Mouse (Mus musculus) embryonic facial prominence, embryonic 15.5 days (tissue): ENCODE measurements around the gene Ccnl2. TPM values are rescaled to one million over a fixed set of nuclear protein-coding genes. Genes with fewer than 3 reads are reported as not detected.
A peak's percentile ranks its signal among the peaks of the same experiment; 100 is the strongest.

ENCODE experiments used
- ATAC-seq: fragments of 200-750 bp; cut with Nextera tagmentation; 2 replicates; pipeline ENCODE4 v1.8.0; 2017; ENCODE audit warnings: low read depth, moderate TSS enrichment; ENCODE audit not compliant: insufficient number of reproducible peaks, low FRiP score, low TSS enrichment
- H3K27ac ChIP-seq: fragments of 300-500 bp; sonication (generic); replicated peaks from 2 replicates; pipeline ENCODE4 v1.5.1; 2015; ENCODE audit warnings: mild to moderate bottlenecking, inconsistent platforms
- H3K27me3 ChIP-seq: fragments of 300-500 bp; sonication (generic); 2 replicates; pipeline ENCODE4 v1.6.1; 2015; ENCODE audit warnings: inconsistent platforms
- H3K36me3 ChIP-seq: fragments of 300-500 bp; sonication (generic); 2 replicates; pipeline ENCODE4 v1.6.1; 2015; ENCODE audit warnings: mild to moderate bottlenecking, inconsistent platforms
- H3K4me1 ChIP-seq: fragments of 300-500 bp; sonication (generic); 2 replicates; pipeline ENCODE4 v1.6.1; 2015; ENCODE audit warnings: inconsistent platforms
- H3K4me2 ChIP-seq: fragments of 300-500 bp; sonication (generic); replicated peaks from 2 replicates; pipeline ENCODE4 v1.6.1; 2015; ENCODE audit warnings: mild to moderate bottlenecking, inconsistent platforms
- H3K4me3 ChIP-seq: fragments of 300-500 bp; sonication (generic); replicated peaks from 2 replicates; pipeline ENCODE4 v1.5.1; 2015; ENCODE audit warnings: mild to moderate bottlenecking, inconsistent platforms
- H3K9ac ChIP-seq: fragments of 300-500 bp; sonication (generic); 2 replicates; pipeline ENCODE4 v1.6.1; 2015; ENCODE audit warnings: inconsistent platforms
- H3K9me3 ChIP-seq: fragments of 300-500 bp; sonication (generic); replicated peaks from 2 replicates; pipeline ENCODE4 v1.6.1; 2016; ENCODE audit warnings: inconsistent platforms
- WGBS: fragments of 180-500 bp; shearing (Covaris S2); methylation state at CpG from one replicate; pipeline ENCODE4 v1.1.7; 2015; 5-methylcytosine and 5-hydroxymethylcytosine counted together
- polyA plus RNA-seq: library from polyadenylated mRNA; unstranded; fragments of >200 nt; fragmentation: Nextera tagmentation; extraction: Ambion mirVana; gene quantifications from 2 replicates; pipeline ENCODE4 v1.2.1, GENCODE M21; 2015

Gene Ccnl2
- polyA plus RNA-seq, 1 experiment from 2014 or later = 206 TPM

- H3K36me3 ChIP-seq = peaks cover 29% of the 10 kb centered on the region
- no peak for ATAC-seq
- H3K27ac ChIP-seq = no peak overlapping the region
- H3K27me3 ChIP-seq = no peaks in the 10 kb centered on the region
- no peak overlapping the region for H3K9ac ChIP-seq
- no peaks in the 10 kb centered on the region for H3K9me3 ChIP-seq
- 88% methylated on average over 3 of the region's 3 CpGs for WGBS
- peaks cover 32% of the 10 kb centered on the region for H3K4me1 ChIP-seq
- H3K4me3 ChIP-seq = no peak overlapping the region
- H3K4me2 ChIP-seq = no peak overlapping the region
Observed at GRCm38 (mm10) chr4:155851368-155851767, 39.1 kb downstream of the Ccnl2 start.

GRCm38 (mm10) chr4:155851951-155852411 lies 39.7 kb downstream of the Ccnl2 start:
- no peak overlapping the region for H3K4me2 ChIP-seq
- peaks cover 33% of the 10 kb centered on the region for H3K36me3 ChIP-seq
- no peak overlapping the region for H3K9ac ChIP-seq
- H3K4me3 ChIP-seq = no peak overlapping the region
- no peaks in the 10 kb centered on the region for H3K27me3 ChIP-seq
- 57% methylated on average over 2 of the region's 2 CpGs for WGBS
- H3K9me3 ChIP-seq = no peaks in the 10 kb centered on the region
- H3K27ac ChIP-seq = no peak overlapping the region
- ATAC-seq = no peak
- peaks cover 26% of the 10 kb centered on the region for H3K4me1 ChIP-seq

- H3K4me2 ChIP-seq = no peak overlapping the region
- H3K9ac ChIP-seq = no peak overlapping the region
- ATAC-seq = no peak
- H3K9me3 ChIP-seq = no peaks in the 10 kb centered on the region
- H3K4me3 ChIP-seq = no peak overlapping the region
- peaks cover 48% of the 10 kb centered on the region for H3K36me3 ChIP-seq
- H3K27me3 ChIP-seq = no peaks in the 10 kb centered on the region
- H3K27ac ChIP-seq = no peak overlapping the region
- 91% methylated on average over 9 of the region's 9 CpGs for WGBS
- H3K4me1 ChIP-seq = peaks cover 19% of the 10 kb centered on the region
Observed at GRCm38 (mm10) chr4:155853421-155853820, 41.1 kb downstream of the Ccnl2 start.

- no peak overlapping the region for H3K27ac ChIP-seq
- no peak overlapping the region for H3K9ac ChIP-seq
- H3K36me3 ChIP-seq = peaks cover 55% of the 10 kb centered on the region
- H3K27me3 ChIP-seq = no peaks in the 10 kb centered on the region
- no peak overlapping the region for H3K4me2 ChIP-seq
- WGBS = 94% methylated on average over 12 of the region's 12 CpGs
- peaks cover 5% of the 10 kb centered on the region; the same call in 1 of the 2 replicates for H3K4me1 ChIP-seq
- H3K4me3 ChIP-seq = no peak overlapping the region
- H3K9me3 ChIP-seq = no peaks in the 10 kb centered on the region
- ATAC-seq = no peak
Observed at GRCm38 (mm10) chr4:155854991-155855390, 42.7 kb downstream of the Ccnl2 start.

- Histone ChIP-seq H3K9ac (no peak overlapping the region), H3K36me3 (peaks cover 66% of the 10 kb centered on the region), H3K27ac (no peak overlapping the region), H3K4me3 (no peak overlapping the region), H3K4me2 (no peak overlapping the region), H3K9me3 (no peaks in the 10 kb centered on the region), H3K27me3 (no peaks in the 10 kb centered on the region), H3K4me1 (peaks cover 5% of the 10 kb centered on the region; the same call in 1 of the 2 replicates)
- ATAC-seq = no peak
- 91% methylated on average over 12 of the region's 12 CpGs for WGBS
Observed at GRCm38 (mm10) chr4:155856071-155856470, 43.8 kb downstream of the Ccnl2 start.

GRCm38 (mm10) chr4:155856881-155857280 lies 44.6 kb downstream of the Ccnl2 start:
- H3K27ac ChIP-seq = no peak overlapping the region
- H3K4me1 ChIP-seq = peaks cover under 1% of the 10 kb centered on the region; the same call in 1 of the 2 replicates
- H3K27me3 ChIP-seq = no peaks in the 10 kb centered on the region
- no peak overlapping the region for H3K4me3 ChIP-seq
- no peak overlapping the region for H3K9ac ChIP-seq
- no peaks in the 10 kb centered on the region for H3K9me3 ChIP-seq
- no peak for ATAC-seq
- WGBS = 89% methylated on average over 3 of the region's 3 CpGs
- H3K4me2 ChIP-seq = no peak overlapping the region
- peaks cover 69% of the 10 kb centered on the region for H3K36me3 ChIP-seq

- no peak overlapping the region for H3K9ac ChIP-seq
- no peak overlapping the region for H3K4me2 ChIP-seq
- H3K4me3 ChIP-seq = no peak overlapping the region
- no peaks in the 10 kb centered on the region for H3K27me3 ChIP-seq
- no peak overlapping the region for H3K27ac ChIP-seq
- ATAC-seq = no peak
- H3K36me3 ChIP-seq = peaks cover 61% of the 10 kb centered on the region
- no peaks in the 10 kb centered on the region for H3K4me1 ChIP-seq
- 17% methylated on average over 13 of the region's 13 CpGs for WGBS
- H3K9me3 ChIP-seq = no peaks in the 10 kb centered on the region
Observed at GRCm38 (mm10) chr4:155859318-155859717, 47.0 kb downstream of the Ccnl2 start.

- no peak overlapping the region for H3K9ac ChIP-seq
Observed at GRCm38 (mm10) chr4:155861787-155862186, 49.5 kb downstream of the Ccnl2 start.

GRCm38 (mm10) chr4:155863001-155863400 lies 50.7 kb downstream of the Ccnl2 start, which contains the start of gene Tas1r3:
Gene Tas1r3, minus strand, starts transcription at chr4:155863362.
- no peak within 1 kb of the TSS for H3K4me2 ChIP-seq
- peaks cover under 1% of the 10 kb centered on the region; the same call in 1 of the 2 replicates for H3K4me1 ChIP-seq
- H3K9me3 ChIP-seq = no peaks in the 10 kb centered on the region
- no peak for ATAC-seq
- H3K9ac ChIP-seq = no peak within 1 kb of the TSS
- peaks cover 52% of the 10 kb centered on the region for H3K36me3 ChIP-seq
- H3K27me3 ChIP-seq = no peaks in the 10 kb centered on the region
- WGBS = 77% methylated on average over 5 of the region's 5 CpGs
- H3K4me3 ChIP-seq = no peak within 1 kb of the TSS
- H3K27ac ChIP-seq = no peak within 1 kb of the TSS

More at GRCm38 (mm10) chr4:155861787-155862186, 49.5 kb downstream of the Ccnl2 start:
- H3K4me3 ChIP-seq = no peak overlapping the region
- no peak overlapping the region for H3K4me2 ChIP-seq
- H3K4me1 ChIP-seq = no peaks in the 10 kb centered on the region
- H3K27ac ChIP-seq = no peak overlapping the region
- peaks cover 61% of the 10 kb centered on the region for H3K36me3 ChIP-seq
- 84% methylated on average over 7 of the region's 7 CpGs for whole genome bisulfite sequencing
- ATAC-seq = no peak
- no peaks in the 10 kb centered on the region for H3K27me3 ChIP-seq
- H3K9me3 ChIP-seq = no peaks in the 10 kb centered on the region

GRCm38 (mm10) chr4:155868614-155869298 lies 56.5 kb downstream of the Ccnl2 start:
- 7% methylated on average over 22 of the region's 22 CpGs for WGBS
- Histone ChIP-seq H3K36me3 (peaks cover 47% of the 10 kb centered on the region), H3K27ac (peak overlapping the region; percentile 39; the same call in 1 of the 2 replicates), H3K9ac (peak overlapping the region; percentile 71), H3K4me3 (peak overlapping the region; percentile 78), H3K4me2 (peak overlapping the region; percentile 93), H3K4me1 (peaks cover 26% of the 10 kb centered on the region), H3K27me3 (no peaks in the 10 kb centered on the region), H3K9me3 (no peaks in the 10 kb centered on the region)
- ATAC-seq = peak; percentile 23; the same call in 1 of the 2 replicates

GRCm38 (mm10) chr4:155869317-155870033 lies 57.2 kb downstream of the Ccnl2 start, which contains the start of the genes Cptp and Ints11:
Gene Cptp, minus strand, starts transcription at chr4:155869440.
Gene Ints11, plus strand, starts transcription at chr4:155869546.
- Histone ChIP-seq H3K4me2 (peak within 1 kb of the TSS; percentile 93), H3K27me3 (no peaks in the 10 kb centered on the region), H3K9me3 (no peaks in the 10 kb centered on the region), H3K27ac (peak within 1 kb of the TSS; percentile 48; the same call in 1 of the 2 replicates), H3K4me1 (peaks cover 26% of the 10 kb centered on the region), H3K36me3 (peaks cover 53% of the 10 kb centered on the region), H3K9ac (peak within 1 kb of the TSS; percentile 71), H3K4me3 (peak within 1 kb of the TSS; percentile 78)
- WGBS = under 1% methylated on average over 63 of the region's 63 CpGs
- ATAC-seq = peak; percentile 95
